Mouse (Mus musculus) ES-Bruce4 (cell line): ENCODE results near the gene Wdr45. TPM values are rescaled to one million over a fixed set of nuclear protein-coding genes. Genes with fewer than 3 reads are reported as not detected.
"Not testable (repeated sequence)": the region's sequence is repeated elsewhere in the genome, so short reads cannot be mapped to it uniquely, and the experiment has no call there.

Source experiments
- H3K27ac ChIP-seq: 2 replicates; pipeline ENCODE4 v1.5.1; 2012; ENCODE audit warnings: low read length, inconsistent platforms; ENCODE audit not compliant: insufficient read depth
- H3K27me3 ChIP-seq: 2 replicates; pipeline ENCODE4 v1.6.1; 2012; ENCODE audit warnings: mild to moderate bottlenecking, low read length, inconsistent platforms; ENCODE audit not compliant: control insufficient read depth, poor library complexity, insufficient read depth, severe bottlenecking
- H3K36me3 ChIP-seq: 2 replicates; pipeline ENCODE4 v1.6.1; 2012; ENCODE audit warnings: inconsistent platforms, mild to moderate bottlenecking, low read length, moderate library complexity; ENCODE audit not compliant: control insufficient read depth, poor library complexity, insufficient read depth, severe bottlenecking
- H3K4me1 ChIP-seq: one replicate; pipeline ENCODE4 v1.8.1; 2011; ENCODE audit warnings: low read length; ENCODE audit not compliant: control insufficient read depth, insufficient read depth
- H3K4me3 ChIP-seq: 2 replicates; pipeline ENCODE4 v1.5.1; 2011; ENCODE audit warnings: low read depth, mild to moderate bottlenecking, low read length
- H3K9ac ChIP-seq: 2 replicates; pipeline ENCODE4 v1.6.1; 2012; ENCODE audit warnings: low read depth, mild to moderate bottlenecking, inconsistent platforms; ENCODE audit not compliant: poor library complexity, severe bottlenecking
- H3K9me3 ChIP-seq: replicated peaks from 2 replicates; pipeline ENCODE4 v1.6.1; 2012; ENCODE audit warnings: mild to moderate bottlenecking, low read length, inconsistent platforms; ENCODE audit not compliant: control insufficient read depth, poor library complexity, insufficient read depth, severe bottlenecking
- CTCF ChIP-seq: IDR thresholded peaks from one replicate; pipeline ENCODE4 v1.8.1; 2011; ENCODE audit warnings: low read depth, low read length
- EP300 ChIP-seq: IDR thresholded peaks from 2 replicates; pipeline ENCODE4 v1.6.1; 2011; ENCODE audit warnings: low read depth, low read length; ENCODE audit not compliant: insufficient read depth
- POLR2A ChIP-seq: IDR thresholded peaks from one replicate; pipeline ENCODE4 v1.8.1; 2011; ENCODE audit warnings: low read length; ENCODE audit not compliant: insufficient read depth
- polyA plus RNA-seq: library from polyadenylated mRNA; stranded (reverse); fragments of >200 nt; gene quantifications from 2 replicates; pipeline ENCODE4 v1.2.4, GENCODE M21; 2011; ENCODE audit warnings: low read depth; ENCODE audit not compliant: missing spikeins, insufficient read depth, insufficient read length

Gene Wdr45
- polyA plus RNA-seq, 1 experiment = 56.8 TPM

- H3K27me3 ChIP-seq = no peaks in the 10 kb centered on the region
- no peaks in the 10 kb centered on the region for H3K4me1 ChIP-seq
- no peak overlapping the region for H3K4me3 ChIP-seq
- H3K27ac ChIP-seq = no peak overlapping the region
- no peaks in the 10 kb centered on the region for H3K9me3 ChIP-seq
- TF ChIP-seq EP300 = no peak
- no peak for TF ChIP-seq CTCF
- no peak for TF ChIP-seq POLR2A
- H3K9ac ChIP-seq = no peak overlapping the region
- H3K36me3 ChIP-seq = no peaks in the 10 kb centered on the region; the same call in none of the 2 replicates
Observed at GRCm38 (mm10) chrX:7696520-7696919, 17.6 kb upstream of the Wdr45 start.

DNA sequence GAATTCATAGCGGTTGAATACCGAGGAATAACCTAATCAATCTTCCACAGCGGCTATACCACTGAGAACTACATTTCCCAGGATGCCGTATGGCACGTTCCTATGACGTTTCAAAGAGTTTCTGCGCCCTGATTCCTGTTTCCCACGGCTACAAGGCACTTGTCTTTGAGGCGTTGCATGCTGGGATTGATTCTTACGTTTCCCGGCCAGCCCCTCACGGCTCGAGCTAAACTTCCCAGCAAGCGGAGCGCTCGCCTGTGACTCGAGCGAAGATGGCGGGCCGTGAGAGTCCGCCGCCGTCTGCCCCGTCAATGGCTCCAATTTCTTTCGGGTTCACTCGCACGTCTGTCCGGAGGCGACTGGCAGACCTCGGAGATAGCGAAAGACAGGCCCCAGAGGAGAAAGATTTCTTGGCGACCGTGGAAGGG lies 17.2 kb upstream of the Wdr45 start, which contains the start of gene Gpkow:
Gene Gpkow (plus strand): TSS at position 178 of the 428 bp plus-strand sequence.
- no peaks in the 10 kb centered on the region for H3K9me3 ChIP-seq
- H3K27me3 ChIP-seq = no peaks in the 10 kb centered on the region
- H3K27ac ChIP-seq = peak within 1 kb of the TSS; percentile 37; the same call in 1 of the 2 replicates
- peak; percentile 50 for TF ChIP-seq POLR2A
- no peak for TF ChIP-seq CTCF
- no peak for TF ChIP-seq EP300
- no peaks in the 10 kb centered on the region; the same call in none of the 2 replicates for H3K36me3 ChIP-seq
- peak within 1 kb of the TSS; percentile 99 for H3K4me3 ChIP-seq
- no peaks in the 10 kb centered on the region for H3K4me1 ChIP-seq
- H3K9ac ChIP-seq = peak within 1 kb of the TSS; percentile 92

- H3K9me3 ChIP-seq, H3K36me3 ChIP-seq, H3K27ac ChIP-seq, H3K4me1 ChIP-seq, H3K27me3 ChIP-seq: not testable (repeated sequence)
- Histone ChIP-seq H3K4me3 (peak overlapping the region; percentile 96), H3K9ac (peak overlapping the region; percentile 95)
Observed at GRCm38 (mm10) chrX:7713764-7714134, 384 bp upstream of the Wdr45 start.

DNA sequence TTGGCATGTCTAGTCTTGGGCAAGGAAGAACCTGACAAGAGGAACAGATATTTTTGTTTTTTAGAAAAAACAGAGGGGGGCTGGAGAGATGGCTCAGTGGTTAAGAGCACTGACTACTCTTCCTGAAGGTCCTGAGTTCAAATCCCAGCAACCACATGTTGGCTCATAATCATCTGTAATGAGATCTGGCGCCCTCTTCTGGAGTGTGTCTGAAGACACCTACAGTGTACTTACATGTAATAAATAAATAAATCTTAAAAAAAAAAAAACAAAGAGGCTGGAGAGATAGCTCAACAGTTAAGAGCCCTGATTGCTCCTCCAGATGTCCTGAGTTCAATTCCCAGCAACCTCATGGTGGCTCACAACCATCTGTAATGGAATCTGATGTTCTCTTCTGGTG lies 1.9 kb downstream of the Wdr45 start:
- H3K36me3 ChIP-seq = not testable (repeated sequence)

GRCm38 (mm10) chrX:7721514-7722281 lies 7.6 kb downstream of the Wdr45 start, which contains the start of gene Gm45208:
TSS of gene Gm45208 (plus strand) at chrX:7722245.
- H3K9ac ChIP-seq = peak within 1 kb of the TSS; percentile 85
- H3K36me3 ChIP-seq = no peaks in the 10 kb centered on the region; the same call in 1 of the 2 replicates
- peak within 1 kb of the TSS; percentile 98 for H3K27ac ChIP-seq
- H3K4me1 ChIP-seq = no peaks in the 10 kb centered on the region
- no peak for TF ChIP-seq EP300
- no peak for TF ChIP-seq POLR2A
- no peak for TF ChIP-seq CTCF
- H3K27me3 ChIP-seq = no peaks in the 10 kb centered on the region
- H3K9me3 ChIP-seq = no peaks in the 10 kb centered on the region
- peak within 1 kb of the TSS; percentile 100 for H3K4me3 ChIP-seq

More for the DNA sequence above, 1.9 kb downstream of the Wdr45 start:
- H3K9ac ChIP-seq, H3K27ac ChIP-seq, H3K9me3 ChIP-seq, H3K27me3 ChIP-seq, H3K4me3 ChIP-seq, H3K4me1 ChIP-seq: not testable (repeated sequence)

- Histone ChIP-seq H3K27me3 (no peaks in the 10 kb centered on the region), H3K36me3 (no peaks in the 10 kb centered on the region; the same call in 1 of the 2 replicates), H3K4me3 (peak overlapping the region; percentile 100), H3K9ac (peak overlapping the region; percentile 85), H3K27ac (peak overlapping the region; percentile 98), H3K4me1 (no peaks in the 10 kb centered on the region), H3K9me3 (no peaks in the 10 kb centered on the region)
- TF ChIP-seq EP300 = no peak
- no peak for TF ChIP-seq POLR2A
- no peak for TF ChIP-seq CTCF
Observed at GRCm38 (mm10) chrX:7722282-7722611, 8.1 kb downstream of the Wdr45 start.
